Mouse (Mus musculus) hindbrain, embryonic 10.5 days (tissue): ENCODE measurements around the gene Cox7a2l. TPM values are rescaled to one million over a fixed set of nuclear protein-coding genes. Genes with fewer than 3 reads are reported as not detected.

Source experiments
- DNase-seq: peaks from one replicate; pipeline ENCODE4 v3.0.0-alpha.2; 2017; ENCODE audit warnings: low spot score
- H3K27ac ChIP-seq: fragments of 300-500 bp; sonication (generic); 2 replicates; pipeline ENCODE4 v1.5.1; 2016; ENCODE audit warnings: mild to moderate bottlenecking, moderate library complexity
- H3K27me3 ChIP-seq: fragments of 300-500 bp; sonication (generic); 2 replicates; pipeline ENCODE4 v1.6.1; 2016; ENCODE audit warnings: mild to moderate bottlenecking; ENCODE audit not compliant: poor library complexity, insufficient read depth, severe bottlenecking
- H3K36me3 ChIP-seq: fragments of 300-500 bp; sonication (generic); 2 replicates; pipeline ENCODE4 v1.6.1; 2016; ENCODE audit warnings: mild to moderate bottlenecking, moderate library complexity
- H3K4me1 ChIP-seq: fragments of 300-500 bp; sonication (generic); replicated peaks from 2 replicates; pipeline ENCODE4 v1.6.1; 2016; ENCODE audit warnings: mild to moderate bottlenecking
- H3K4me3 ChIP-seq: fragments of 300-500 bp; sonication (generic); 2 replicates; pipeline ENCODE4 v1.5.1; 2016; ENCODE audit warnings: mild to moderate bottlenecking, moderate library complexity
- H3K9me3 ChIP-seq: fragments of 300-500 bp; sonication (generic); 2 replicates; pipeline ENCODE4 v1.6.1; 2016; ENCODE audit warnings: mild to moderate bottlenecking, moderate library complexity
- WGBS: fragments of 180-500 bp; shearing (Covaris S2); methylation state at CpG from one replicate; pipeline ENCODE4 v1.1.7; 2016; 5-methylcytosine and 5-hydroxymethylcytosine counted together
- polyA plus RNA-seq: library from polyadenylated mRNA; unstranded; fragments of >200 nt; fragmentation: Nextera tagmentation; extraction: Ambion mirVana; gene quantifications from 2 replicates; pipeline ENCODE4 v1.2.1, GENCODE M21; 2016

The Cox7a2l gene
- polyA plus RNA-seq, 1 experiment from 2014 or later: 146 TPM

GRCm38 (mm10) chr17:83469586-83469985 lies 47.5 kb downstream of the Cox7a2l start:
- no peak for DNase-seq
- Histone ChIP-seq H3K36me3 (peaks cover 77% of the 10 kb centered on the region), H3K4me3 (no peak overlapping the region), H3K4me1 (no peaks in the 10 kb centered on the region), H3K9me3 (no peaks in the 10 kb centered on the region), H3K27me3 (no peaks in the 10 kb centered on the region), H3K27ac (no peak overlapping the region)
- 94% methylated on average over 2 of the region's 2 CpGs for WGBS

GRCm38 (mm10) chr17:83466697-83467251 lies 50.4 kb downstream of the Cox7a2l start:
- no peaks in the 10 kb centered on the region for H3K9me3 ChIP-seq
- H3K36me3 ChIP-seq: peaks cover 73% of the 10 kb centered on the region
- H3K4me1 ChIP-seq: no peaks in the 10 kb centered on the region
- H3K27ac ChIP-seq: no peak overlapping the region
- no peak for DNase-seq
- no peak overlapping the region for H3K4me3 ChIP-seq
- 86% methylated on average over 6 of the region's 6 CpGs for WGBS
- H3K27me3 ChIP-seq: no peaks in the 10 kb centered on the region

GRCm38 (mm10) chr17:83465969-83466368 lies 51.2 kb downstream of the Cox7a2l start:
- 93% methylated on average over 5 of the region's 5 CpGs for WGBS
- H3K9me3 ChIP-seq: no peaks in the 10 kb centered on the region
- H3K36me3 ChIP-seq: peaks cover 74% of the 10 kb centered on the region
- DNase-seq: no peak
- H3K27ac ChIP-seq: no peak overlapping the region
- no peaks in the 10 kb centered on the region for H3K27me3 ChIP-seq
- H3K4me3 ChIP-seq: no peak overlapping the region
- no peaks in the 10 kb centered on the region for H3K4me1 ChIP-seq

GRCm38 (mm10) chr17:83457271-83457670 lies 59.9 kb downstream of the Cox7a2l start:
- no peaks in the 10 kb centered on the region for H3K27me3 ChIP-seq
- no peaks in the 10 kb centered on the region for H3K4me1 ChIP-seq
- DNase-seq: no peak
- H3K36me3 ChIP-seq: peaks cover 97% of the 10 kb centered on the region
- 97% methylated on average over 1 of the region's 1 CpGs for WGBS
- no peak overlapping the region for H3K27ac ChIP-seq
- no peaks in the 10 kb centered on the region for H3K9me3 ChIP-seq
- no peak overlapping the region for H3K4me3 ChIP-seq

- Histone ChIP-seq H3K36me3 (peaks cover 93% of the 10 kb centered on the region), H3K4me1 (no peaks in the 10 kb centered on the region), H3K9me3 (no peaks in the 10 kb centered on the region), H3K27me3 (no peaks in the 10 kb centered on the region), H3K27ac (no peak overlapping the region), H3K4me3 (no peak overlapping the region)
- WGBS: 92% methylated on average over 5 of the region's 5 CpGs
- no peak for DNase-seq
Observed at GRCm38 (mm10) chr17:83453587-83453986, 63.5 kb downstream of the Cox7a2l start.

- Histone ChIP-seq H3K4me3 (no peak overlapping the region), H3K9me3 (no peaks in the 10 kb centered on the region), H3K27ac (no peak overlapping the region), H3K27me3 (no peaks in the 10 kb centered on the region), H3K36me3 (peaks cover 86% of the 10 kb centered on the region), H3K4me1 (no peaks in the 10 kb centered on the region)
- 95% methylated on average over 8 of the region's 8 CpGs for WGBS
- DNase-seq: no peak
Observed at GRCm38 (mm10) chr17:83452451-83452850, 64.7 kb downstream of the Cox7a2l start.

Other genes starting within 250 kb of the Cox7a2l start
- 37.6 and 43.6 TPM in 2 replicates for gene Eml4, start 166.4 kb downstream of the Cox7a2l start, polyA plus RNA-seq
- not detected in 2 replicates for gene Kcng3, start 114.6 kb upstream of the Cox7a2l start, polyA plus RNA-seq
- 35.7 and 40.3 TPM in 2 replicates for gene Mta3, start 188.8 kb upstream of the Cox7a2l start, polyA plus RNA-seq